Mouse (Mus musculus) embryonic facial prominence, embryonic 14.5 days (tissue): ENCODE measurements around the gene Acp6. TPM values are rescaled to one million over a fixed set of nuclear protein-coding genes. Genes with fewer than 3 reads are reported as not detected.
A peak's percentile ranks its signal among the peaks of the same experiment; 100 is the strongest.

Source experiments
- ATAC-seq: fragments of 200-750 bp; cut with Nextera tagmentation; 2 replicates; pipeline ENCODE4 v1.8.0; 2017; ENCODE audit warnings: low read depth, moderate number of reproducible peaks, moderate TSS enrichment
- DNase-seq: peaks from one replicate; pipeline ENCODE4 v3.0.0-alpha.2; 2015; ENCODE audit warnings: low spot score
- H3K27ac ChIP-seq: fragments of 300-500 bp; sonication (generic); replicated peaks from 2 replicates; pipeline ENCODE4 v1.5.1; 2014; ENCODE audit warnings: low read depth, mild to moderate bottlenecking, low read length, moderate library complexity
- H3K27me3 ChIP-seq: fragments of 300-500 bp; sonication (generic); replicated peaks from 2 replicates; pipeline ENCODE4 v1.6.1; 2014; ENCODE audit warnings: low read length; ENCODE audit not compliant: control insufficient read depth, insufficient read depth
- H3K36me3 ChIP-seq: fragments of 300-500 bp; sonication (generic); 2 replicates; pipeline ENCODE4 v1.6.1; 2014; ENCODE audit warnings: low read length, mixed read lengths; ENCODE audit not compliant: control insufficient read depth, insufficient read depth
- H3K4me1 ChIP-seq: fragments of 300-500 bp; sonication (generic); 2 replicates; pipeline ENCODE4 v1.6.1; 2014; ENCODE audit warnings: antibody characterized with exemption, low read length; ENCODE audit not compliant: control insufficient read depth, insufficient read depth
- H3K4me2 ChIP-seq: fragments of 300-500 bp; sonication (generic); 2 replicates; pipeline ENCODE4 v1.6.1; 2014; ENCODE audit warnings: low read depth, mild to moderate bottlenecking, low read length, moderate library complexity, mixed read lengths
- H3K4me3 ChIP-seq: fragments of 300-500 bp; sonication (generic); 2 replicates; pipeline ENCODE4 v1.5.1; 2014; ENCODE audit warnings: low read depth, mild to moderate bottlenecking, low read length
- H3K9ac ChIP-seq: fragments of 300-500 bp; sonication (generic); 2 replicates; pipeline ENCODE4 v1.6.1; 2014; ENCODE audit warnings: low read depth, mild to moderate bottlenecking, low read length, moderate library complexity, mixed read lengths
- H3K9me3 ChIP-seq: fragments of 300-500 bp; sonication (generic); 2 replicates; pipeline ENCODE4 v1.6.1; 2016; ENCODE audit warnings: low read length; ENCODE audit not compliant: control insufficient read depth
- WGBS: fragments of 180-500 bp; shearing (Covaris S2); extraction: QIAGEN DNeasy Blood & Tissue Kit; methylation state at CpG from one replicate; pipeline ENCODE4 v1.1.7; 2014; 5-methylcytosine and 5-hydroxymethylcytosine counted together
- polyA plus RNA-seq: library from polyadenylated mRNA; unstranded; fragments of >200 nt; fragmentation: Nextera tagmentation; extraction: Ambion mirVana; gene quantifications from 2 replicates; pipeline ENCODE4 v1.2.1, GENCODE M21; 2014

Acp6 gene
- polyA plus RNA-seq, 1 experiment from 2014 or later = 31.5 TPM

DNA sequence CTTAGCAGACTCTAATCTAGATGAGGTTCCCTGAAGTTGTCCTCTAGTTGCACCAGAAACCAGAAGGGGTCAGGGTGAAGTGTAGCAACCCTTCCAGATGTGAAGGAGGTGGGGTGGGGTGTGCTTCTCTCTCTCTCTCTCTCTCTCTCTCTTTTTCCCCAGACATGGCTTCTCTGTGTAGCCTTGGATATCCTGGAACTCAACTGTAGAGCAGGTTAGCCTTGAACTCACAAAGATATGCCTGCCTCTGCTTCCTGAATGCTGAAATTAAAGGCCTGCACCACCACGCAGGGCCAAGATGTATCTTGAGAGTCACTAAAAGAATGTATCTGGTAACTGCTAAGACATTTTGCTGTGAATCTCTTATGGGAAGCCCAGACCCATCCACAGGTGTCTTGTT, 1.3 kb upstream of the Acp6 start:
- Histone ChIP-seq H3K9me3 (no peaks in the 10 kb centered on the region), H3K4me1 (peaks cover 8% of the 10 kb centered on the region; the same call in 1 of the 2 replicates), H3K27ac (no peak overlapping the region), H3K36me3 (no peaks in the 10 kb centered on the region), H3K9ac (no peak overlapping the region), H3K27me3 (no peaks in the 10 kb centered on the region), H3K4me2 (peak overlapping the region; percentile 80; the same call in 1 of the 2 replicates), H3K4me3 (no peak overlapping the region)
- ATAC-seq = no peak
- WGBS = 89% methylated on average over 1 of the region's 1 CpGs
- DNase-seq = no peak

DNA sequence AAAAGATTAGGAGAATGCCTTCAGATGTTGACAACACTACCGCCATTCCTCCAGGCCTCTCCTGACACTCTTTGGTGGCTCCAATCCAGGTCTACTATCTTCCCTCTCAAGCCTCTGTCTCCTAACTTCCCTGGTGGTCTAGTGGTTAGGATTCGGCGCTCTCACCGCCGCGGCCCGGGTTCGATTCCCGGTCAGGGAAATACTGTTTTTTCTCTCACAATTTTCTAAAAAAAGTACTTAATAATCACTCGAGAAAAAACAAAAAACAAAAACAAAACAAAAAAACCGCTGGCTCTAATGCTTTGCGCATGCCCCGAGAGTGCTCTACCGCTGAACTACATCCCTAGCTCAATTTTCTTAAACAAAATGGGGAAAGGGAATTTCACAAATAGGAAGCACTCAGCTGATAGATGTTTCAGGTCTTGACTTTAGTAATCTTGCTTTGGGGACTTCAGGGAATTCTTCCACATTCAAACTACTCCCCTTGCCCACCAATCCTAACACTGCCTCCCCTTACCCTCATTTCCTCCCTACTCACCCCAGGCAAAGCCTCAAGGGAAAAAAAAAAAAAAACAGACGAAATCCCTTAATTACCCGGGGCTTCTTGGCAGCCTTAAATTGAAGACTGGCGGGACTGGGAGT, 498 bp upstream of the Acp6 start:
- peak overlapping the region; percentile 82 for H3K9ac ChIP-seq

DNA sequence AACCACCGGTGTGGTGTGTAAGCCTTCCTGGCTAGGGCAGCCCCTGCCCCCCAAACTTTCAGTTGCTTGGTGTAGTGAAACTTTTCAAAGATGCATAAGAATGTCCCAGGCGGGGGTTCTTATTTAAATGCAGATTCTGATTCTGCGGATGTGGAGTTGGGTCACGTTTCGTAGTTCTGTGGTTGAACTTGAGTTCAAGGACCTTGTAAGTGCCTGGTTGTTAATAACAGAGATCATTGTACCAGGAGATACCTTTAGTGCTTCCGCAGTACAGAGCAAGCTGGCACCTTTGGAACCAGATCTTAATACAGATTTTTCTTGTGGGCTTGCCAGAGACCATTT, 903 bp downstream of the Acp6 start:
- Histone ChIP-seq H3K27me3 (no peaks in the 10 kb centered on the region), H3K9me3 (no peaks in the 10 kb centered on the region), H3K27ac (peak overlapping the region; percentile 56; the same call in 1 of the 2 replicates), H3K4me1 (peaks cover 8% of the 10 kb centered on the region; the same call in 1 of the 2 replicates), H3K4me3 (peak overlapping the region; percentile 87), H3K9ac (peak overlapping the region; percentile 82), H3K4me2 (peak overlapping the region; percentile 80), H3K36me3 (no peaks in the 10 kb centered on the region)
- ATAC-seq (no peak), DNase-seq (no peak)
- WGBS = 10% methylated on average over 6 of the region's 6 CpGs

More for the DNA sequence above, 498 bp upstream of the Acp6 start:
- no peaks in the 10 kb centered on the region for H3K9me3 ChIP-seq
- H3K4me1 ChIP-seq = peaks cover 8% of the 10 kb centered on the region; the same call in 1 of the 2 replicates
- ATAC-seq (peak; percentile 53), DNase-seq (peak; percentile 73)
- WGBS = 1% methylated on average over 17 of the region's 17 CpGs
- no peaks in the 10 kb centered on the region for H3K27me3 ChIP-seq
- H3K36me3 ChIP-seq = no peaks in the 10 kb centered on the region
- peak overlapping the region; percentile 71 for H3K27ac ChIP-seq
- peak overlapping the region; percentile 87 for H3K4me3 ChIP-seq
- peak overlapping the region; percentile 80 for H3K4me2 ChIP-seq

DNA sequence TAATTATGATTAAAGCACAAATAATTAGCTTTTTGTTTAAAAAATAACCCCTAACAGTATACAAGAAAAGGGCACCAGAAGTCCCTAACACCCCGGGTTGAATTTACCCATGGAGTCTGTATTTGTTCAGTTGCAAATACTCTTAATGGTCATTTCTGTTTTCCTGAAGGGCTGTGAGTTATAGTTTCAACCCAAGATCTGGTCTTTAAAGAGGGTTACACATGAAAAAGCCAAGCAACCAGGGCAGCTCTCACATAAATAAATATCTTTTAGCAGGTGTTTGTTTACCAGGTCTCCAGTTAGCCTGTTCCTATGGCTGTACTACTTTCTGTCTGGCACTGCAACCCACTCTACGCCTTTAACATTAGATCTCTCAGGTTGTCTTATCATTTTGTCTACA, 1.4 kb downstream of the Acp6 start:
- no peak for DNase-seq
- no peak for ATAC-seq
- peaks cover 8% of the 10 kb centered on the region; the same call in 1 of the 2 replicates for H3K4me1 ChIP-seq
- no peaks in the 10 kb centered on the region for H3K36me3 ChIP-seq
- no peaks in the 10 kb centered on the region for H3K27me3 ChIP-seq
- H3K27ac ChIP-seq = no peak overlapping the region
- H3K9me3 ChIP-seq = no peaks in the 10 kb centered on the region
- 77% methylated on average over 2 of the region's 2 CpGs for WGBS
- H3K4me3 ChIP-seq = peak overlapping the region; percentile 87; the same call in 1 of the 2 replicates
- no peak overlapping the region for H3K9ac ChIP-seq
- H3K4me2 ChIP-seq = peak overlapping the region; percentile 80

DNA sequence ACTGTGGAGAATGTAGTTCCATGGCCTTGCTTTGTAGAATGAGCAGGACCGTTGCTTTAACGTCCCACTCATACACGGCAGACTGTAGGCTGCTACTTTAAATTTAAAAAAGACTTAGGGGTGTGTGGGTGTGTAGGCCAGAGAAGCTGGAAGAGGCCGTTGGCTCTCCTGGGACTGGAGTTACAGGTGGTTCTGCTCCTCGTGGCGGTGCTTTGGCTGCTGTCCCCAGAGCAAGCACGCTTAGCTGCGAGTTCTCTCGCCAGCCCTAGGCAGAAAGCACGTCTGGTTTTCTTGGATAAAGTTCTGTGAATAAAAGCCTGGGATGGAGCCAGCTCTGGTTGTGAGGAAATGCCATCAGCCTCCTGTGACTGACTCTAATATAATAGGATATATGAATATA, 2.3 kb downstream of the Acp6 start:
- no peaks in the 10 kb centered on the region for H3K9me3 ChIP-seq
- H3K9ac ChIP-seq = no peak overlapping the region
- peak; percentile 49 for DNase-seq
- no peaks in the 10 kb centered on the region for H3K36me3 ChIP-seq
- ATAC-seq = no peak
- no peak overlapping the region for H3K27ac ChIP-seq
- WGBS = 49% methylated on average over 10 of the region's 10 CpGs
- H3K4me3 ChIP-seq = no peak overlapping the region
- no peaks in the 10 kb centered on the region for H3K27me3 ChIP-seq
- peaks cover 8% of the 10 kb centered on the region; the same call in 1 of the 2 replicates for H3K4me1 ChIP-seq
- H3K4me2 ChIP-seq = peak overlapping the region; percentile 80

DNA sequence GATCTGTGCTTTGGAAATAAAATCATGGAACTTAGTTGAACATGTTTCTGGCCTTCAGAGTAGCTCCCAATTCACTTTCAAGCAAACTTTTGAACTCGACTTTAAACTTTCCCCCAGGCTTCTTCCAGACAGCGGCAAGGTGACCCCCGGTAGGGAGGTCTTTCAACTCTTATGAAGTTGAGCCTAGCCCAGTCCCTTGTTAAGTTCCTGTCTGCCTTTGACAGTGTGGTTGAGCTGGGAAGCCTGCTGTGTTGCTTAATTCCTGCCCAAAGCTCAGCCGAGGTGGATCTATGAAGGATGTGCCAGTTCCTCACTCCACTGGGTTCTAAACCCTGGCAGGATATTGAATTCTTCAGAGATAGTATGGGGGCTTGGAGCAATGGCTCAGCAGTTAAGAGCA, 3.2 kb downstream of the Acp6 start:
- Histone ChIP-seq H3K4me1 (peaks cover 8% of the 10 kb centered on the region; the same call in 1 of the 2 replicates), H3K4me2 (no peak overlapping the region), H3K4me3 (no peak overlapping the region), H3K9ac (no peak overlapping the region), H3K9me3 (no peaks in the 10 kb centered on the region), H3K27me3 (no peaks in the 10 kb centered on the region), H3K27ac (no peak overlapping the region), H3K36me3 (0 out of 2 replicates have a peak, but pooled peaks cover 5% of the 10 kb centered on the region)
- ATAC-seq (no peak), DNase-seq (no peak)
- 51% methylated on average over 4 of the region's 4 CpGs for WGBS

DNA sequence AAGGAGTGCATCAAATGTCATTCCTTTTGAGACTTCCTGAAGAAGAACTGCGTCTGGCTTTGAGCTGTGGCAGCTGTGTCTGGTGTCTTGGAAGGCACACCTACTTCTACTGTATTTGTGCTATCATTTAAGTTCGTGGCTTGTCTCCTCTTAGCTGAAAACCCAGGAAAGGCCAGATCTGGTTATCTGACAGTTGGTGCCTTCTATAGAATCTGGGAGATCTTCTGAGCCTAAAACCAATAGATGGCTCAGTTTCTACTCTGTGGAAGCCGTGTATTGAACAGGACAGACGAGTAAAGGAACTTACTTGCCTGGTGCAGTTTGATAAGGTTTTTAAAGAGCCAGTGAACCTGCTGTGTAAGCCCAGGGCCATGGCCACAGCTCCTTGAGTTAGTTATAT, 5.9 kb downstream of the Acp6 start:
- Histone ChIP-seq H3K4me1 (peaks cover 8% of the 10 kb centered on the region; the same call in 1 of the 2 replicates), H3K27ac (no peak overlapping the region), H3K9me3 (no peaks in the 10 kb centered on the region), H3K36me3 (0 out of 2 replicates have a peak, but pooled peaks cover 5% of the 10 kb centered on the region), H3K4me2 (no peak overlapping the region), H3K9ac (no peak overlapping the region), H3K4me3 (no peak overlapping the region), H3K27me3 (no peaks in the 10 kb centered on the region)
- DNase-seq = no peak
- 79% methylated on average over 4 of the region's 4 CpGs for WGBS
- ATAC-seq = no peak

DNA sequence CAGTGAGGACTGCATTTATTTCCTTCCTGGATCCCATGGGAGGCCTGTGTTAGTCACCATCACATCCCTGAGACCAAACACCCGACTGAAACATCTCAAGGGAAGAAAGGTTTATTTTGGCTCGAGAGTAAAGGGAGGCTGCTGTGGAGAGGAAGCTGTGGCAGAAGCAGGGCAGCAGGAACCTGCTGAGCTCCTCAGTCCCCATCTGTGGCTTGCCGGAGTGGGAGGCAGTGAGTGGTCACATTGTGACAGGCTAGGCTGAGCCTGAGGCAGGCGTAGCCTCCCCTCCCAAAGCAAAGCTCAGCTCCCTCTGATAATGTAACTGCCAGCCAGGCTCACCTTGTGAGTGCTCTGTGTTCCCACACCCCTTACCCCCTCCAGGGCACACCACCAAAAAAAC, 8.5 kb downstream of the Acp6 start:
- no peak for ATAC-seq
- Histone ChIP-seq H3K36me3 (0 out of 2 replicates have a peak, but pooled peaks cover 5% of the 10 kb centered on the region), H3K4me1 (no peaks in the 10 kb centered on the region), H3K4me2 (no peak overlapping the region), H3K27ac (no peak overlapping the region), H3K4me3 (no peak overlapping the region), H3K9ac (no peak overlapping the region), H3K9me3 (no peaks in the 10 kb centered on the region), H3K27me3 (no peaks in the 10 kb centered on the region)
- WGBS = 74% methylated on average over 4 of the region's 4 CpGs
- DNase-seq = no peak

DNA sequence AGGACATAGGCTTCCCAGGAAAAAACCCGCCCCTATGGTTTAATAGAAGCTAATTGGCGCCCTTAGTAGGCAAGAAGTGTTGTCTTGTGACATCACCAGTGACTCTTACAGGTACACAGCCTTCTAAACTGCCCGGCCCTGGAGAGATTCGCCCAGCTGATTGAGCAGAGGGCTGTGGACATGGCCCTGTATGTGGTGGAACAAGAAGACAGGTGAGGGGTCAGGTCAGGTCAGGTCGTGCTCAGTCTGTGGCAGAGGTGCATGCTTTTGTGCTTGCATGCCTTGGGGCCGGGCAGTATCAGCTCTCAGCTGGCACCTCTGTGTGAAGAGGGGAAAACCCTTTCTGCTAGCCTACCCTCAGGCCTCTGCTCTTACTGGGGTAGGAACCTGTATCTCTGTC, 13.0 kb downstream of the Acp6 start:
- 68% methylated on average over 6 of the region's 6 CpGs for WGBS
- ATAC-seq (no peak), DNase-seq (no peak)
- H3K36me3 ChIP-seq = 0 out of 2 replicates have a peak, but pooled peaks cover 11% of the 10 kb centered on the region
- no peaks in the 10 kb centered on the region for H3K9me3 ChIP-seq
- H3K4me1 ChIP-seq = no peaks in the 10 kb centered on the region
- no peak overlapping the region for H3K9ac ChIP-seq
- H3K4me2 ChIP-seq = no peak overlapping the region
- no peaks in the 10 kb centered on the region for H3K27me3 ChIP-seq
- no peak overlapping the region for H3K4me3 ChIP-seq
- H3K27ac ChIP-seq = no peak overlapping the region
